Mouse (Mus musculus) lung, embryonic 14.5 days (tissue): ENCODE data around the gene Olfr1391. TPM values are rescaled to one million over a fixed set of nuclear protein-coding genes. Genes with fewer than 3 reads are reported as not detected.
"Not testable (repeated sequence)": the region's sequence is repeated elsewhere in the genome, so short reads cannot be mapped to it uniquely, and the experiment has no call there.

Experiments used
- ATAC-seq: fragments of 200-750 bp; cut with Nextera tagmentation; 2 replicates; pipeline ENCODE4 v1.8.0; 2017; ENCODE audit warnings: mild to moderate bottlenecking, moderate TSS enrichment, moderate library complexity; ENCODE audit not compliant: insufficient read depth
- DNase-seq: peaks from one replicate; pipeline ENCODE4 v3.0.0-alpha.2; 2015
- H3K27ac ChIP-seq: fragments of 300-500 bp; sonication (generic); 2 replicates; pipeline ENCODE4 v1.5.1; 2014; ENCODE audit warnings: low read depth, mild to moderate bottlenecking, moderate library complexity
- H3K27me3 ChIP-seq: fragments of 300-500 bp; sonication (generic); 2 replicates; pipeline ENCODE4 v1.6.1; 2014; ENCODE audit warnings: low read length, control low read depth; ENCODE audit not compliant: insufficient read depth
- H3K36me3 ChIP-seq: fragments of 300-500 bp; sonication (generic); 2 replicates; pipeline ENCODE4 v1.6.1; 2014; ENCODE audit warnings: control low read depth; ENCODE audit not compliant: insufficient read depth
- H3K4me1 ChIP-seq: fragments of 300-500 bp; sonication (generic); 2 replicates; pipeline ENCODE4 v1.6.1; 2014; ENCODE audit warnings: antibody characterized with exemption, control low read depth; ENCODE audit not compliant: insufficient read depth
- H3K4me2 ChIP-seq: fragments of 300-500 bp; sonication (generic); 2 replicates; pipeline ENCODE4 v1.6.1; 2014; ENCODE audit warnings: mild to moderate bottlenecking
- H3K4me3 ChIP-seq: fragments of 300-500 bp; sonication (generic); 2 replicates; pipeline ENCODE4 v1.5.1; 2014; ENCODE audit warnings: low read depth, low read length
- H3K9ac ChIP-seq: fragments of 300-500 bp; sonication (generic); 2 replicates; pipeline ENCODE4 v1.6.1; 2014
- H3K9me3 ChIP-seq: fragments of 300-500 bp; sonication (generic); 2 replicates; pipeline ENCODE4 v1.6.1; 2016; ENCODE audit warnings: low read depth, low read length, control low read depth
- CTCF ChIP-seq: IDR thresholded peaks from 2 replicates; pipeline ENCODE4 v1.5.1; 2016; ENCODE audit warnings: antibody characterized with exemption, low read depth
- WGBS: fragments of 180-500 bp; shearing (Covaris S2); extraction: QIAGEN DNeasy Blood & Tissue Kit; methylation state at CpG from one replicate; pipeline ENCODE4 v1.1.7; 2014; 5-methylcytosine and 5-hydroxymethylcytosine counted together
- polyA plus RNA-seq: library from polyadenylated mRNA; unstranded; fragments of >200 nt; fragmentation: Nextera tagmentation; extraction: Ambion mirVana; gene quantifications from 2 replicates; pipeline ENCODE4 v1.2.1, GENCODE M21; 2014

Olfr1391 gene
- polyA plus RNA-seq, result not detected in 2 replicates

DNA sequence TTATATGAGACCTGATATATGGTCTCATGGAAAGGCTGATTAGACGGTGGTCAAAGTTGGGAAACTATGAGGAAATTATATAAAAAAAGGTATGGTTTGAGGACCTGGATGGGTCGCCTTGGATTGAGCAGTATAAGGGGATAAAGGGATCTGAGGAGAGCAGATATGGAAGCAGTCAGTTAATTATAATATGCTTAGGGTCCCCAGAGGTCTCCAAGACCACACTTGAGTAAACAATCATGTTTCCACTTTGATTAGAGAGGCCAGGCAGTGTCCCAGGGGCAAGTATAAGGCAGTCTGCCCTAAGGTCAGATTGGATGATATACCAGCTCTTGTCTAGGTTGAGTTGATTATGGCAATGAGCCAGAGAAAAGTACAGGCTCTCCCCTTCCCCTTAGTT, at the start of gene Olfr1391:
Gene Olfr1391 (plus strand): TSS at position 301 of the 400 bp plus-strand sequence.
- no peak within 1 kb of the TSS for H3K9ac ChIP-seq
- 64% methylated on average over 2 of the region's 2 CpGs for WGBS
- no peak within 1 kb of the TSS for H3K4me3 ChIP-seq
- no peaks in the 10 kb centered on the region for H3K27me3 ChIP-seq
- H3K27ac ChIP-seq, result no peak within 1 kb of the TSS
- no peaks in the 10 kb centered on the region for H3K9me3 ChIP-seq
- DNase-seq (no peak), ATAC-seq (no peak)
- no peak for TF ChIP-seq CTCF
- H3K4me1 ChIP-seq, result no peaks in the 10 kb centered on the region
- no peaks in the 10 kb centered on the region for H3K36me3 ChIP-seq
- no peak within 1 kb of the TSS for H3K4me2 ChIP-seq

DNA sequence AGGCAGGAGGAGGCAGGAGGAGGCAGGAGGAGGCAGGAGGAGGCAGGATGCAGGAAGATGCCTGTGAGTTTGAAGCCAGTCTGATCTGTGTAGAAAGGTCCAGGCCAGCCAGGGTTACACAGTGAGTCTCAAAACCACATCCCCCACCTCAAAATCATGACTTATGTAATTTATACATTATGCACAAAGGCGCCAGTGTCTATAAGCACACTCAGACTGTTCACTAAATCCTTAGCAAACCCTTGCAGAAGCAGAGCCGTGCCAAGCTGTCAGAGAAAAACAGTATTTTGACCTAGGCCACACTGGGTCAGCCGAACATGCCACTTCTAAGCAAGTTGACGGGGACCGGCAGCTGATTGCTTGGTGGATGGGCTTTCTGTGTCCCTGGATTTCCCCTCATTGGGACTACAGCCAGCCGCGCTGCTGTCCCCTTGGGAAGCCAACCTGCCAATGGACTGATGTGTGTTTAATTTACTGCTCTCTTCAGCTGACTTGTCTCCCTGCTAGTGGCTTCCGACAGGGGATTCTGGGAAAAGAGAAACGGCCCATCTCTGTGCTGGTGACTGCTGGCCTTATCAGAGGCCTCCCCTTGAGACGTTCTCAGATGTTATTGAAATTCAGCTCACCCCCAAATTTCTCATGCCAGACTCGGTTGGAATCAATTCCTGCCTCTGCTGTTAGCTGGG, 48.6 kb upstream of the Olfr1391 start:
- Histone ChIP-seq H3K9ac (no peak overlapping the region), H3K4me2 (no peak overlapping the region), H3K27me3 (no peaks in the 10 kb centered on the region), H3K36me3 (no peaks in the 10 kb centered on the region), H3K4me3 (no peak overlapping the region), H3K4me1 (no peaks in the 10 kb centered on the region), H3K9me3 (no peaks in the 10 kb centered on the region), H3K27ac (no peak overlapping the region)
- WGBS, result 48% methylated on average over 11 of the region's 11 CpGs
- ATAC-seq, result no peak
- TF ChIP-seq CTCF, result no peak
- DNase-seq, result no peak

GRCm38 (mm10) chr11:49278222-49278621, 44.3 kb upstream of the Olfr1391 start, which contains the start of gene Olfr1393:
Gene Olfr1393 (plus strand): TSS chr11:49278304.
- ATAC-seq (no peak), DNase-seq (no peak)
- Histone ChIP-seq H3K9me3 (no peaks in the 10 kb centered on the region), H3K36me3 (no peaks in the 10 kb centered on the region), H3K4me2 (no peak within 1 kb of the TSS), H3K4me1 (no peaks in the 10 kb centered on the region), H3K4me3 (no peak within 1 kb of the TSS), H3K27ac (no peak within 1 kb of the TSS), H3K9ac (no peak within 1 kb of the TSS), H3K27me3 (no peaks in the 10 kb centered on the region)
- TF ChIP-seq CTCF, result no peak
- WGBS, result 71% methylated on average over 3 of the region's 3 CpGs

- ATAC-seq, H3K27me3 ChIP-seq, H3K4me3 ChIP-seq, H3K4me1 ChIP-seq, DNase-seq, H3K27ac ChIP-seq, H3K9me3 ChIP-seq, H3K9ac ChIP-seq, H3K36me3 ChIP-seq, H3K4me2 ChIP-seq: not testable (repeated sequence)
- WGBS, result 37% methylated on average over 1 of the region's 1 CpGs
Observed at GRCm38 (mm10) chr11:49284982-49285381, 37.6 kb upstream of the Olfr1391 start, which contains the start of gene Olfr1392. Gene Olfr1392 (plus strand): TSS chr11:49285282.

DNA sequence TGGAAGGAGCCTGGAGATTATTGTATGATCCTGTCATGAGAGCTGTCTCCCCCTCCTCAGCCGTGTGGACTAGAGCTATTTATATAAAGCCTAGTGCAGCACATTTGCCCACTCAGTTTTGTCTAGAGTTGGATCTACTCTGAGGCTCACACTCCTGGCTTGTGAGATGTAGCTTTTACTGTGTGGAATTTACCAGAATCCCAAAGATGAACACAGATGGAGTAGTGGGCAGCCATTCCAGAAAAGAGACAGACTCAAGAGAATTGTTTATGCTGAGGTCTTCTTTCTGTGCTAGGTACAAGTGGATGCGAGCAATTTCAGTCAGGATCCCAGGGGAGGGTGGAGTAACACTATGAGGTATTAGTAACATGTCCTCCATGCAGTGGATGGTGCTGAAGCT, 35.3 kb upstream of the Olfr1391 start:
- no peak for DNase-seq
- no peak overlapping the region for H3K4me2 ChIP-seq
- no peak overlapping the region for H3K27ac ChIP-seq
- H3K9ac ChIP-seq, result no peak overlapping the region
- H3K4me3 ChIP-seq, result no peak overlapping the region
- ATAC-seq, result no peak
- WGBS, result 56% methylated on average over 2 of the region's 2 CpGs
- no peaks in the 10 kb centered on the region for H3K4me1 ChIP-seq
- H3K9me3 ChIP-seq, result no peaks in the 10 kb centered on the region
- TF ChIP-seq CTCF, result no peak
- H3K27me3 ChIP-seq, result no peaks in the 10 kb centered on the region
- H3K36me3 ChIP-seq, result no peaks in the 10 kb centered on the region

DNA sequence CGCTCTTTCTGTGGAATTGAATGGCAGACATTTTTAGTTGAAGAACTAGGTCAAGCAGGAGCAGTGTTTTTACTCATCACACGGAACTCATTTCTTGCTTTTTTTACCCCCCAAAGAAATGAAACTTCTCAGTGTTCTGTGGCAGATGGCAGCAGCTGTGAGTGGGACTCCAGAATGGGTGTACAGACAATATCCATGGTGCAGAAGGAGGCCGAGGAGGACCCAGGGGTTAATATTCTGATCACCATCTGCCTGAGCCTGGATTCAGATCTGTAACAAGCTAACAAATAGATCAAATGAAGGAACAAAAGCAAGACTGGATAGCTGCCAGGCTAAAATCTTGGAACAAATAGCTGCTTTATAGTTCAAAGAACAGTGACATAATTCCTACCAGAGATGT, 29.8 kb upstream of the Olfr1391 start:
- H3K27ac ChIP-seq, result no peak overlapping the region
- H3K4me1 ChIP-seq, result no peaks in the 10 kb centered on the region
- no peaks in the 10 kb centered on the region for H3K36me3 ChIP-seq
- H3K9ac ChIP-seq, result no peak overlapping the region
- H3K9me3 ChIP-seq, result no peaks in the 10 kb centered on the region
- DNase-seq, result peak; percentile 17
- no peak overlapping the region for H3K4me3 ChIP-seq
- no peak for TF ChIP-seq CTCF
- no peak for ATAC-seq
- 59% methylated on average over 3 of the region's 3 CpGs for WGBS
- H3K4me2 ChIP-seq, result no peak overlapping the region
- no peaks in the 10 kb centered on the region for H3K27me3 ChIP-seq

DNA sequence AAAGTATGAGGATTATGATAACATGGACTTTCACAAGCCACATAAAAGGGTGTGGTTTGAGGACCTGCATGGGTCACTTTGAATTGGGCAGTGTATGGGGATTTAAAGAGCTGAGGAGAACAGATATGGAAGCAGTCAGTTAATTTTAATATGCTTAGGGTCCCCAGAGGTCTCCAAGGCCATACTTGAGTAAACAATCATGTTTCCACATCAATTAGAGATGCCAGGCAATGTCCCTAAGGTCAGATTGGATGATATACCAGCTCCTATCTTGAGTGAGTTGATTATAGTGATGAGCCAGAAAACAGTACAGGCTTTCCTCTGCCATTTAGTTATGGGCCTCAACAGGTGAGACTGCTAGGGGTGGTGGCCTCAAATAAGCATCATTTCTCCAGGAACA, 18.1 kb upstream of the Olfr1391 start, which contains the start of gene Olfr10:
Gene Olfr10 (plus strand): TSS at position 301 of the 400 bp plus-strand sequence.
- no peak for TF ChIP-seq CTCF
- no peak within 1 kb of the TSS for H3K4me2 ChIP-seq
- no peak for ATAC-seq
- H3K27ac ChIP-seq, result no peak within 1 kb of the TSS
- no peak within 1 kb of the TSS for H3K9ac ChIP-seq
- no peak within 1 kb of the TSS for H3K4me3 ChIP-seq
- no peaks in the 10 kb centered on the region for H3K4me1 ChIP-seq
- H3K27me3 ChIP-seq, result no peaks in the 10 kb centered on the region
- no peaks in the 10 kb centered on the region for H3K9me3 ChIP-seq
- no peak for DNase-seq
- no peaks in the 10 kb centered on the region for H3K36me3 ChIP-seq

- WGBS, result 75% methylated on average over 5 of the region's 5 CpGs
- ATAC-seq, result not testable (repeated sequence)
Observed at GRCm38 (mm10) chr11:49308547-49308946, 14.0 kb upstream of the Olfr1391 start.

More at GRCm38 (mm10) chr11:49308547-49308946, 14.0 kb upstream of the Olfr1391 start:
- H3K36me3 ChIP-seq, H3K9ac ChIP-seq, H3K4me2 ChIP-seq, H3K27ac ChIP-seq, H3K9me3 ChIP-seq, DNase-seq, H3K4me1 ChIP-seq, H3K27me3 ChIP-seq, H3K4me3 ChIP-seq: not testable (repeated sequence)
